Mouse (Mus musculus) common myeloid progenitor, adult 5-6 weeks (primary cell): ENCODE data around the gene Jph3. TPM values are rescaled to one million over a fixed set of nuclear protein-coding genes. Genes with fewer than 3 reads are reported as not detected.

ENCODE experiments used
- ATAC-seq: replicated peaks from 2 replicates; pipeline ENCODE4 v1.8.0; 2016; ENCODE audit warnings: low read depth, mild to moderate bottlenecking, moderate TSS enrichment, inconsistent platforms; ENCODE audit not compliant: poor library complexity, severe bottlenecking
- total RNA-seq: library from RNA; stranded (forward); fragments of 200-1000, 187-1606 nt; gene quantifications from 2 replicates; pipeline ENCODE4 v1.2.3, GENCODE M21; 2017

The Jph3 gene
- total RNA-seq, 1 experiment from 2014 or later = not detected

- no peak for ATAC-seq
Measured at GRCm38 (mm10) chr8:121827726-121828125, 98.3 kb downstream of the Jph3 start.

- no peak for ATAC-seq
Measured at GRCm38 (mm10) chr8:121828376-121829023, 99.1 kb downstream of the Jph3 start.

DNA sequence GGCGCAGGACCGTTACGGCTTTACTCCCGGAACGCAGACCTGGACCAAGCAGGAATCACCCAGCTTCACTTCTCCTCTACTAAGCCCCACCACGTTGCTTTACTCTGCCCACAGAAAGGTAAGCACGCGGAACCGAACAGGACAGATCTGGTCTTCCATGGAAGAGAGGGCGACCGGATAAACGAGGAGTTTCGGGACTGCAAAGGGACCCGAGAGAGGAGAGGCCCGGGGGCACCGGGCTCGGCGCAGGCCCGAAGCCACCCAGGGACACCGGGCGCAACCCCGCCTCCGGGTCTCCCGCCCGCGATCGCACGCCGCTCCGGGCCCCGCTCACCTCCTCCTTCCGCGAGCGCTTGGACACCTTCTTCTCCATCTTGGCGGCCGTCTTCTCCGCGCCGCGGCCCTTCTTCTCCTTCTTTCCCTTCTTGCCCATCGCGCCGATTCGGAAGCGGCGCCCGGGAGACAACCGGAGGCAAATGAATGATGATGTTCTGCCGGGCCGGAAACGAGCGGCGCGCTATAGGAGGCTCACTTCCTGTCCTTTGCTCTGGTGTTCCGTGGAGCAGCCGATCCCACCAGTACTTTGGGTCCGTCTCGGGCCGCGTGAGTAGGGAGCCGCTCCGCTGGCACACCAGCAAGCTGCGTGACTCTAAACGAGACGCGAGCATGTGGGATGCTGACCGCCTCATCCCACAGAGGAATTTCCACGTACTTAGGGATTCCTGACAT lies 99.8 kb downstream of the Jph3 start, which contains the start of gene Klhdc4:
Gene Klhdc4, minus strand, starts transcription at position 522 of the 729 bp plus-strand sequence.
- peak; percentile 97 for ATAC-seq

DNA sequence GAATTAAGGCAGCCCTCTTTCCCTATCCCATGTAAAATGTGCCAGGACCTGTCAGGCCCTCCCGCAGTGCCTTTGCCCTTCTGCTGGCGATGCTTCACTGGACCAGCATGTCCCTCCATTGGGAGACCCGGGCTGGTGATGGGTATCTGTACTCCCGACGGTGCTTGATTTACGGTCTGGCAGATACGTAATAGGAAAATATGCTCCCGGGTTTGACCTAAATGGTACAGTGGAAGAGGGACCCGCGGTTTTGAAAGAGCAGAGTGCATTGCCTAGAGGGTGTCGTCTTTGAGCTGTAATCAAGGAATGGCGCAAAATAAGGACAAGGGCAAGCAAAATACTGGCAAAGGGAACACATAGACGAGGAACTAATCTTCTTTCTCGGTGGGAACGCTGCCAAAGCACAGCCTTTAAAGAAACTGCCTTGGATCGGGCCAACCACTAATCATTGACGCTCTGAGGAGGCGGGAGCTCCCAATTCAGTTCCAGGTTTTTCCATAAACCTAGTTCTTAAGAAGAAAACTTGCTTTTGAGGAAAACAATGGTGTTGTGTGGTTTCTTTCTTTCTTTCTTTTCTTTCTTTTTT lies 100.4 kb downstream of the Jph3 start:
- peak; percentile 67 for ATAC-seq

DNA sequence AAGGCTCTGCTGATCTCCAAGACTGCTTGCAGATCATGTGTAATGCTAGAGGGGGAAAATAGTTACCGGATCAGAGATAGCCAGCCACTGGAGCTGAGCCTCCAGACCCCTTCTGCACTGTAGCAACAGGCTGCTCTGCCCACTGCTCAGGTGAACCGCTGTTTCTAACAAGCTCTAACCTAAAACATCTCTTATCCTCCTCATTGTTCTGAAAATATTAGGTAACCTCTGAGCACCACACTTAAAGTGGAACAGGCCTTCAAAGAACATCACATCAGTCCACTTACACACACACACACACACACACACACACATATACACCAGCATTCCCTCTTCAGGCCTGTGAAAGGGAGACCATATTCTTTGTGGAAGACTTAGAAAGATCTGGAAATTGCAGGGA lies 102.6 kb downstream of the Jph3 start:
- no peak for ATAC-seq

DNA sequence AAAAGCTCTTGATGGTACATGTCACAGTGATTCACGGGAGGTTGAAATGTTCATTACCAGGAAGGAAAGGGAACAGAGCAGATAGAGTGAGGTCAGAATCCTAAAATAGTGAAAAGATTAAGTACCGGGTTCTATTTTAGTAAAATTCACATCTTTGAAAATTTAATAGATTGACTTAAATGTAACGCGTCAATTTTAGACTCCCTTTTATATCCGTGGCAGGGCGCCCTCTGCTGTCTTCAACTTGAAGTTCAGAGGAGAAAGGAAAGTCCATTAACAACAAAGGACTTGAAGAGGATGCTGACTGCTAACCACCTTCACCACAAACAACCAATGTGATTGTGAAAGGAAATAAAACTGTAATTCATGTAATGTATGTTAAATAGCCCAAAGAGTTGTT lies 103.1 kb downstream of the Jph3 start:
- ATAC-seq = peak; percentile 77

DNA sequence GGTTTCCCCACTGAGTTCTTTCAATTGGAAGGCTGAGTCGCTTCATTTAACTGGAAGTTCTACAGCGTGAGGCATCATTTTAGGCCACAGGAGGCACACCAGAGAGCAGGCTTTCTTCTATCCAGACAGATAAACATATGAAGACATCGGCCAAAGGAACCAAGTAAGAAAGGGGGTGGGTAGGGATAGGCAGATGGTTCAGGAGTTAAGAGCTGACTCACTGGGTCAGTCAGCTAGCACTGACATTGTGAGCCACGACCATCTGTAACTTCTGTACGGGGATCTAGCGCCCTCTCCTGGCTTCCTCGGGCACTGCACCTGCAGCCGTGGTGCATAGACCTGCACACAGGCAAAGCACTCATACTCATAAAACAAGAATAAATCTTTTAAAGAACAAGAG lies 111.8 kb downstream of the Jph3 start:
- 0 out of 2 replicates have a peak, but pooled peaks have one; percentile 45 for ATAC-seq

- ATAC-seq = no peak
Measured at GRCm38 (mm10) chr8:121842064-121842955, 112.9 kb downstream of the Jph3 start.

DNA sequence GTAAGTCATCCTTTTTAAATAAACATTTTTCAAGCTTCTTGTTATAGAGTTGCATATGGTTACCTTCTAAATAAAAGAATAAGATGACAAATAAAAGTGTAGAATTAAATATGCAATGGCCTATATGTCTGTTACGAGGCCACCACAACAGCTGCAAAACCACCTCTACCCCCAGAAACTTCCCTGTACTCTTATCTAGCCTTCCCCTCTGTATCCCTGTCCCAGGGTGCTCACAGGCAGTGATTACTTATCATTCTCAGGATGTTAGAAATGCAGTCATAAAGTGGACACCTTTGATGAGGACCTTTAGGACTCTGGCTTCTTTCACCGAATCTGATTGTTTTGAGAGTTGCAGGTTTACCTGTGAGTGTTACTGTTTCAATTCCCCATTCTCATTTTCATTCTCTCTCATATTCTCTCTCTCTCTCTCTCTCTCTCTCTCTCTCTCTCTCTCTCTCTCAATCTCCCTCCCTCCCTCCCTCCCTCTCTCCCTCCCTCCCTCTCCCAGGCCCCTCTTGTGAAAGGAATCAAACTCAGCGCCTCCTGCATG lies 113.8 kb downstream of the Jph3 start:
- ATAC-seq = no peak

Other genes starting within 250 kb of the Jph3 start
- gene 1700018B08Rik, start 185.3 kb upstream of the Jph3 start, total RNA-seq = not detected in 2 replicates
- gene Fbxo31, start 150.8 kb upstream of the Jph3 start, total RNA-seq = 6.8 and 8.8 TPM in 2 replicates
- 86.6 and 91.3 TPM in 2 replicates for gene Map1lc3b, start 139.3 kb upstream of the Jph3 start, total RNA-seq
- 0.23 TPM in 1 of 2 replicates, not detected in the other for gene Zcchc14, start 76.7 kb upstream of the Jph3 start, total RNA-seq
- 24.4 and 33.7 TPM in 2 replicates for gene Klhdc4, start 99.9 kb downstream of the Jph3 start, total RNA-seq
- gene Slc7a5, start 178.1 kb downstream of the Jph3 start, total RNA-seq = 27.6 and 44.5 TPM in 2 replicates
- gene Car5a, start 215.3 kb downstream of the Jph3 start, total RNA-seq = not detected in 2 replicates
- 13.4 and 25.0 TPM in 2 replicates for gene Banp, start 220.1 kb downstream of the Jph3 start, total RNA-seq